Mouse (Mus musculus) forebrain, embryonic 11.5 days (tissue): ENCODE results near the gene Slc32a1. TPM values are rescaled to one million over a fixed set of nuclear protein-coding genes. Genes with fewer than 3 reads are reported as not detected.

ENCODE experiments used
- ATAC-seq: fragments of 200-750 bp; cut with Nextera tagmentation; replicated peaks from 2 replicates; pipeline ENCODE4 v1.8.0; 2017; ENCODE audit warnings: moderate TSS enrichment; ENCODE audit not compliant: low FRiP score
- DNase-seq: peaks from one replicate; pipeline ENCODE4 v3.0.0-alpha.2; 2017; ENCODE audit warnings: low spot score
- H3K27ac ChIP-seq: fragments of 300-500 bp; sonication (generic); 2 replicates; pipeline ENCODE4 v1.5.1; 2014; ENCODE audit warnings: low read depth, low read length
- H3K27me3 ChIP-seq: fragments of 300-500 bp; sonication (generic); 2 replicates; pipeline ENCODE4 v1.6.1; 2014; ENCODE audit warnings: mild to moderate bottlenecking, low read length, mixed read lengths; ENCODE audit not compliant: control insufficient read depth, insufficient read depth
- H3K36me3 ChIP-seq: fragments of 300-500 bp; sonication (generic); 2 replicates; pipeline ENCODE4 v1.6.1; 2014; ENCODE audit warnings: mild to moderate bottlenecking, low read length, moderate library complexity, mixed read lengths; ENCODE audit not compliant: control insufficient read depth, insufficient read depth
- H3K4me1 ChIP-seq: fragments of 300-500 bp; sonication (generic); replicated peaks from 2 replicates; pipeline ENCODE4 v1.6.1; 2014; ENCODE audit warnings: low read length, mixed read lengths; ENCODE audit not compliant: control insufficient read depth, insufficient read depth
- H3K4me2 ChIP-seq: fragments of 300-500 bp; sonication (generic); 2 replicates; pipeline ENCODE4 v1.6.1; 2014; ENCODE audit warnings: low read depth, mild to moderate bottlenecking, low read length, moderate library complexity, mixed read lengths; ENCODE audit not compliant: severe bottlenecking
- H3K4me3 ChIP-seq: fragments of 300-500 bp; sonication (generic); 2 replicates; pipeline ENCODE4 v1.5.1; 2014; ENCODE audit warnings: low read depth, low read length
- H3K9ac ChIP-seq: fragments of 300-500 bp; sonication (generic); 2 replicates; pipeline ENCODE4 v1.6.1; 2014; ENCODE audit warnings: low read length
- H3K9me3 ChIP-seq: fragments of 300-500 bp; sonication (generic); 2 replicates; pipeline ENCODE4 v1.6.1; 2016; ENCODE audit warnings: low read length, mixed read lengths; ENCODE audit not compliant: control insufficient read depth
- WGBS: fragments of 180-500 bp; shearing (Covaris S2); extraction: QIAGEN DNeasy Blood & Tissue Kit; methylation state at CpG from one replicate; pipeline ENCODE4 v1.1.7; 2014; 5-methylcytosine and 5-hydroxymethylcytosine counted together
- polyA plus RNA-seq: library from polyadenylated mRNA; unstranded; fragments of >200 nt; fragmentation: Nextera tagmentation; extraction: Ambion mirVana; gene quantifications from 2 replicates; pipeline ENCODE4 v1.2.1, GENCODE M21; 2014

Gene Slc32a1
- polyA plus RNA-seq, 1 experiment from 2014 or later = 1.9 TPM

GRCm38 (mm10) chr2:158606511-158606964 lies 4.0 kb upstream of the Slc32a1 start:
- Histone ChIP-seq H3K4me2 (peak overlapping the region; percentile 22; the same call in 1 of the 2 replicates), H3K9ac (0 out of 2 replicates have a peak overlapping the region, but pooled peaks have one; percentile 35), H3K9me3 (no peaks in the 10 kb centered on the region), H3K36me3 (no peaks in the 10 kb centered on the region), H3K27me3 (peaks cover 48% of the 10 kb centered on the region), H3K4me1 (peaks cover 10% of the 10 kb centered on the region; the same call in 1 of the 2 replicates), H3K27ac (peak overlapping the region; percentile 48; the same call in 1 of the 2 replicates), H3K4me3 (peak overlapping the region; percentile 30)
- 6% methylated on average over 4 of the region's 4 CpGs for WGBS
- DNase-seq (peak; percentile 65), ATAC-seq (no peak)

- ATAC-seq (no peak), DNase-seq (no peak)
- H3K9ac ChIP-seq = peak overlapping the region; percentile 41
- peak overlapping the region; percentile 41; the same call in 1 of the 2 replicates for H3K27ac ChIP-seq
- H3K4me2 ChIP-seq = peak overlapping the region; percentile 8; the same call in 1 of the 2 replicates
- peaks cover 79% of the 10 kb centered on the region for H3K27me3 ChIP-seq
- no peaks in the 10 kb centered on the region for H3K9me3 ChIP-seq
- WGBS = under 1% methylated on average over 27 of the region's 27 CpGs
- H3K4me3 ChIP-seq = peak overlapping the region; percentile 30
- peaks cover 13% of the 10 kb centered on the region; the same call in 1 of the 2 replicates for H3K4me1 ChIP-seq
- no peaks in the 10 kb centered on the region for H3K36me3 ChIP-seq
These were observed 886 bp upstream of the Slc32a1 start for GRCm38 (mm10) chr2:158609681-158610080.

- Histone ChIP-seq H3K4me1 (peaks cover 18% of the 10 kb centered on the region), H3K27ac (peak overlapping the region; percentile 25; the same call in 1 of the 2 replicates), H3K4me2 (peak overlapping the region; percentile 26; the same call in 1 of the 2 replicates), H3K27me3 (peaks cover 96% of the 10 kb centered on the region), H3K9ac (peak overlapping the region; percentile 48), H3K4me3 (peak overlapping the region; percentile 30), H3K36me3 (no peaks in the 10 kb centered on the region), H3K9me3 (no peaks in the 10 kb centered on the region)
- DNase-seq (peak; percentile 64), ATAC-seq (no peak)
- under 1% methylated on average over 30 of the region's 30 CpGs for WGBS
These were observed 756 bp downstream of the Slc32a1 start for GRCm38 (mm10) chr2:158611326-158611719.

GRCm38 (mm10) chr2:158611726-158612670 lies 1.4 kb downstream of the Slc32a1 start:
- Histone ChIP-seq H3K27me3 (peaks cover 98% of the 10 kb centered on the region), H3K9ac (peak overlapping the region; percentile 48), H3K4me3 (peak overlapping the region; percentile 30), H3K36me3 (no peaks in the 10 kb centered on the region), H3K4me1 (peaks cover 16% of the 10 kb centered on the region), H3K9me3 (no peaks in the 10 kb centered on the region), H3K4me2 (peak overlapping the region; percentile 6; the same call in 1 of the 2 replicates), H3K27ac (no peak overlapping the region)
- peak; percentile 63 for DNase-seq
- 2% methylated on average over 30 of the region's 30 CpGs for WGBS
- no peak for ATAC-seq

- Histone ChIP-seq H3K9me3 (no peaks in the 10 kb centered on the region), H3K27me3 (peaks cover 96% of the 10 kb centered on the region), H3K4me3 (peak overlapping the region; percentile 30), H3K9ac (peak overlapping the region; percentile 32), H3K4me2 (peak overlapping the region; percentile 18; the same call in 1 of the 2 replicates), H3K27ac (no peak overlapping the region), H3K4me1 (peaks cover 13% of the 10 kb centered on the region), H3K36me3 (no peaks in the 10 kb centered on the region)
- DNase-seq = peak; percentile 56
- WGBS = 1% methylated on average over 10 of the region's 10 CpGs
- ATAC-seq = no peak
These were observed 2.2 kb downstream of the Slc32a1 start for GRCm38 (mm10) chr2:158612671-158613250.

GRCm38 (mm10) chr2:158613541-158614417 lies 3.2 kb downstream of the Slc32a1 start:
- ATAC-seq (peak; percentile 45), DNase-seq (peak; percentile 86)
- H3K27ac ChIP-seq = no peak overlapping the region
- peaks cover 13% of the 10 kb centered on the region for H3K4me1 ChIP-seq
- 3% methylated on average over 53 of the region's 53 CpGs for WGBS
- peak overlapping the region; percentile 32; the same call in 1 of the 2 replicates for H3K9ac ChIP-seq
- H3K36me3 ChIP-seq = no peaks in the 10 kb centered on the region
- H3K9me3 ChIP-seq = no peaks in the 10 kb centered on the region
- H3K27me3 ChIP-seq = peaks cover 90% of the 10 kb centered on the region
- H3K4me3 ChIP-seq = peak overlapping the region; percentile 30
- peak overlapping the region; percentile 35; the same call in 1 of the 2 replicates for H3K4me2 ChIP-seq

- no peaks in the 10 kb centered on the region for H3K9me3 ChIP-seq
- peak overlapping the region; percentile 18 for H3K4me3 ChIP-seq
- peaks cover 13% of the 10 kb centered on the region for H3K4me1 ChIP-seq
- peak overlapping the region; percentile 35 for H3K4me2 ChIP-seq
- WGBS = 3% methylated on average over 47 of the region's 47 CpGs
- peaks cover 82% of the 10 kb centered on the region for H3K27me3 ChIP-seq
- DNase-seq = peak; percentile 59
- H3K9ac ChIP-seq = no peak overlapping the region; the same call in 1 of the 2 replicates
- no peaks in the 10 kb centered on the region for H3K36me3 ChIP-seq
- ATAC-seq = no peak
- H3K27ac ChIP-seq = no peak overlapping the region
These were observed 3.9 kb downstream of the Slc32a1 start for GRCm38 (mm10) chr2:158614418-158614955.
